Mouse (Mus musculus) brain, embryonic 14.5 days (tissue): Measurements from ENCODE around the gene 4921509C19Rik.

Source experiments
- CTCF ChIP-seq: fragments of 200-500 bp; IDR thresholded peaks from 2 replicates; pipeline ENCODE4 v1.5.1; 2012; ENCODE audit warnings: inconsistent platforms, mild to moderate bottlenecking, moderate library complexity, borderline replicate concordance; ENCODE audit not compliant: insufficient read depth, insufficient read length; ENCODE audit errors: extremely low read depth
- POLR2A ChIP-seq: fragments of 200-500 bp; IDR thresholded peaks from 2 replicates; pipeline ENCODE4 v1.6.1; 2012; ENCODE audit warnings: mild to moderate bottlenecking, inconsistent platforms, borderline replicate concordance; ENCODE audit not compliant: poor library complexity, insufficient read depth, insufficient read length, severe bottlenecking; ENCODE audit errors: extremely low read depth

DNA sequence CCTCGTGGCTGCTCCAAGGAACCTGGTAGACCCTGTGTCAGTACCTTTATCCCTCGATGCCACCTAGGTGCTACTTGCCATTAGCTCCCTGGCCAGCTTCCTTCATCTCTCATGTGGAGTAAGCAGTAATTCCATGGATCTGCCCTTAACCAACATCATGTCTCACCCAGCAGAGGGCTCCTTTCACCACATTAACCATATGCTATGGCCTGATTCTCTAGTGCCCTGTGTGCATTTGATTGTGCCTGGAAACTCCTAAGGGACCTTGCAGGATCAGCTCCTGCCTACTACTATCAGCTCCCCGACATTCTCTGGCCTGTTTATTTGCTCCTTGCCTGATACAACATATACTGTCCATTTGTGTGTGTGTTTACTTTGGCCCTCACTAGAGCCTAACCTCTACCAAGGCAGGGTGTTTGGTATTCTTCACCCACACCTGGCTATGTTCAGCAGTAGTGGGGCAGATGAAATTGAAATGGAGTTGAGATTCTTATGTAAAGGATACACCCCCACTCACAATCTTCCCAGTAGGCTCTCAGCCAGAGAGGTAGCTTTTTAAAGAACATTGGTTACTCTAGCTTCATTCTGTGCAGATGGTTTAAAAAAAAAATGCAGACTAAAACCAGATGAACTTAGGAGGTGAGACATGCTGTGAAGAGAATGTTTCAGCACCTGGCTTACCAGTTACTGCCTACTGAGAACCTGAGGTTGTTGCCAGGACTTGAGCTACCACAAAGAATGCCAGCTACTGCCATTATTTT lies 37.8 kb upstream of the 4921509C19Rik start:
- TF ChIP-seq CTCF (no peak), POLR2A (no peak)
